Mouse (Mus musculus): ENCODE measurements at regions not wholly inside any gene's neighbourhood (a gene's known extent, or its start where the extent isn't known, plus 50 kb on each side); places are given as distances from the start of the nearest gene placed in this dataset.

- TF ChIP-seq CTCF (conservative IDR thresholded peaks at IDR 0.05; ENCODE audit: low read length) (no peak), NANOG (IDR thresholded peaks at IDR 0.05; ENCODE audit: borderline replicate concordance, low read length) (peak; percentile 42; the same call in 1 of the 2 replicates), POU5F1 (IDR thresholded peaks at IDR 0.05; ENCODE audit: borderline replicate concordance, low read length) (no peak)
These were observed 190.5 kb downstream of the Abcc12 start for GRCm38 (mm10) chr8:86389690-86390671.

Data from E14TG2a.4 (cell line).